Mouse (Mus musculus) heart, postnatal 14 days (tissue): ENCODE results near the gene Tmem52. TPM values are rescaled to one million over a fixed set of nuclear protein-coding genes. Genes with fewer than 3 reads are reported as not detected.
"Not testable (repeated sequence)": the region's sequence is repeated elsewhere in the genome, so short reads cannot be mapped to it uniquely, and the experiment has no call there.

Source experiments
- DNase-seq, 2 experiments: peaks; one replicate each; pipeline ENCODE4 v3.0.0; 2021 to 2022
- intact Hi-C: fragments of 180-260 bp; cut with DNase I; formaldehyde crosslinking; loops from one replicate; pipeline ENCODE4 v1.15.1; 2025
- long read RNA-seq, 2 experiments: library from polyadenylated mRNA; stranded (forward); transcript quantifications; one replicate each; pipeline ENCODE4 v2.0.0; 2021
- total RNA-seq, 2 experiments: library from RNA; stranded (reverse); gene quantifications; 2 replicates each; pipeline ENCODE4 v1.2.3; 2021

The Tmem52 gene
- 1 to 10 TPM; 3.6 to 6.9 TPM for total RNA-seq
- long read RNA-seq, experiment 1, partial matches to known transcripts = 0 of 5 reads
- long read RNA-seq, experiment 1, other reads (novel, unspliced or antisense) = 1 of 5 reads
- long read RNA-seq, experiment 2, partial matches to known transcripts = 0 of 2 reads
- long read RNA-seq, experiment 2, other reads (novel, unspliced or antisense) = 0 of 2 reads

DNA sequence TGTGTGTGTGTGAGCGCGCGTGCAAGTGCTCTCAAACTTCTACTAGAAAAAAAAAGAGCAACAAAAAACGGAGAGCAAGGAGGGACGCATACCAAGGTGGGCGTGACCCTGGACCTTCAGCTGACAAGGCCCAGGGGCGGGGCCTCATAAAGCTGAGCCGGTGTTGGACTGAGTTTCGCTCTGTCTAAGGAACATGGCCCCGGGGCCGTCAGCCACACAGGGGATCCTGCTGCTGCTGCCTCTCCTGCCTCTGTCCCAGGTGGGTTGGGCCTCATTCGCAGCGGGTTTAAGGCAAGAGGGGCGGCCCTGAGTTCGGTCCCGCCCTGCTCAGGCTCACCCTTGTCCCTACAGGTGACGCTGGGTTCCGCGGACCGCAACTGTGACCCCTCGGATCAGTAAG, at the start of gene Tmem52:
Gene Tmem52, plus strand, starts transcription at position 163 of the 400 bp plus-strand sequence.
- intact Hi-C loops = no loop called here
- DNase-seq = peak; percentile 49 to 51

GRCm38 (mm10) chr4:155420137-155420536, 48.8 kb upstream of the Tmem52 start:
- peak in 1 of 2 experiments; percentile 8 for DNase-seq
- intact Hi-C loops = no loop called here

GRCm38 (mm10) chr4:155421412-155422370, 47.2 kb upstream of the Tmem52 start:
- DNase-seq, intact Hi-C loops: not testable (repeated sequence)

- DNase-seq = no peak
- intact Hi-C loops = no loop called here
Measured at GRCm38 (mm10) chr4:155423988-155424387, 44.9 kb upstream of the Tmem52 start.

DNA sequence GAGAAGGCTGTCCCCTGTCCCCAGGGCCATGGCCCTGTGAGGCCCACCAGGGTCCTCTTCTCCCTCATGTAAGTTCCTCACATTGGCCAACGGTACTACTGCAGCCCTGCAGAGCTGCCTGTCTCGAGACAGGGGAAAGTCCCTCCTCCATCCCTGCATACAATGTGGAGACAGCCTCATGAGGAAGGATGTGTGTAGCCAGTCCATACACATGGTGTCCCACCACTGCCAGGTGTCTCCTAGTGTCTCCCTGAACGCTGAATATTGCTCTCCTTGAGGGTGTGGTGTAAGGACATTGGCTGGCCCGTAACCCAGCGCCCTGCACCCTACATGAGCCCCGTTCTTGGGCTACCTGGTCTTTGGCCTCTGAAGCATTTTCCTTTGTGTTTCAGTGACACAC, 42.6 kb upstream of the Tmem52 start:
- intact Hi-C loops = no loop called here
- DNase-seq = no peak

GRCm38 (mm10) chr4:155428442-155428841, 40.5 kb upstream of the Tmem52 start:
- intact Hi-C loops = no loop called here
- no peak for DNase-seq

DNA sequence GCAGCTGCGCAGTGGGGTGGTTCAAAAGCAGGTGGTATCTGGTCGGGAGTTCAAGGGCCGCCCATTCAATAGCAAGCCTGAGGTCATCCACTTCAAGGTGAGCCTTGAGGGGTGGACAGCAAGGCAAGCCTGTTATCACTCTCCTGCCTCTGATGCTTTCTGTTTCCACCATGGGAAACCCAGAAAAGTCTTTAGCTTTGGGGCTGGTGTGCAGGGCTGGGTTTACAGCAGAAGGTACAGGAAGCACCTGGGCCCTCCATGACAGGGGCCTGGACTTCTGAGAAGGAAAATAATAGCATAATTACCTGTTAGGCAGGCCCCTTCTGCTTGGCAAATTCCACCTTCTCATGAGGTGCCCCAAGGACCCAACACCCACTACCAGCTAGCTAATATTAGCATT, 39.7 kb upstream of the Tmem52 start:
- no peak for DNase-seq
- intact Hi-C loops = no loop called here

DNA sequence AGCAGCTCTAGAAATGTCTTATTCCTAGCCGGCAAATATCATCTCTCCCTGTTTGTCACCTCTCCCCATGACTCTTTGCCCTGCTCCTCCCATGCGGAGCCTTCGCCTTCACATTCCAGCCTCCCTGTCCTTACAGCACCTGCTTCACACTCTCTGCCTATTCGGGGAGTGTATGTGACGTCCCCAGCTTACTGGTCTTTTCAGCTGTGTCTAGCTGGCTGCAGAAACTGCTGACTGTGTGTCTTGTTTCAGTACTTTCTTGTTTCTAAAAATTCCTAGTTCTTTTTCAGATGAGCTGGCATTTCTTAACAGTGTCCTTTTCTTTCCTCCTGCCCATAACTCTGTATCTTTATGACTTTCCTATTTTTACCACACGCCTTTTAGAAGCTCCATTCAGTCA, 36.6 kb upstream of the Tmem52 start:
- intact Hi-C loops = no loop called here
- DNase-seq = no peak

DNA sequence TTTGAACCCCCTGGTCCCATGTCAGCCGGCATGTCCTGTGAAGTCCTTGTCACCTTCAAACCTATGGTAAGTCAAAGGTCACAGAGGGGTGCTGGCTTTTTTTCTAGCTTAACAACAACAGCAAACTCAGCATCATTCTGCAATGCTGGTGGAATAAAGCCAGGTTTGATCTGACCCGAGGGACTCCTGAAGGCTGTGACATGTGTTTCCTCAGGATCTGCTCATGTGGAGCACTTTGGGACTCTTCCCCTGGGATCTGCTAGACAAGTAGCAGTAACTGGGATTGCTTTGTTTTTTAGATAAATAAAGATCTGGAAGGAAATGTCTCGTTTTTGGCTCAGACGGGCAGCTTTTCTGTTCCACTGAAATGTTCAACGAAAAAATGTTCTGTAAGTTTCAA, 34.9 kb upstream of the Tmem52 start:
- intact Hi-C loops = no loop called here
- peak in 1 of 2 experiments; percentile 23 for DNase-seq

GRCm38 (mm10) chr4:155442808-155443207, 26.1 kb upstream of the Tmem52 start:
- DNase-seq = no peak
- intact Hi-C loops = no loop called here

DNA sequence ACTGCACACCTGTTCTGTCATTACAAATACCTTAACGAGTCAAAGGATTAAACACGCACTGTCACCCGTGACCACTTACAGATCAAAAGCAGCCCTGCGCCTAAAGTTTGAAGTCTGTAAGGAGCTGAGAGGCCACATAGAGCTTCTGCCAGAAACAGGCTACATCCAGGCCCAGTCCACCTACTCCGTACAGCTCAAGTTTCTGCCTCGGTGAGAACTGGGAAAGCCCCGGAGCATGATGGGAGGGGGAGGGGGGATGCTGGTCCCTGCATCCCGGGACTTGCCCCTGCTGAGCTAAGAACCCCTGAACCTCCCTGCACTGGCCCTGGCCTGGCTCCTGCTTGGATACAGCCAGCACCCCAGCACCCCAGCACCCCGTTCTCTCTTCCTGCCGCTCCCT, 17.3 kb upstream of the Tmem52 start:
- intact Hi-C loops = no loop called here
- DNase-seq = no peak

- no peak for DNase-seq
- intact Hi-C loops = no loop called here
Measured at GRCm38 (mm10) chr4:155458575-155458974, 10.3 kb upstream of the Tmem52 start.

GRCm38 (mm10) chr4:155463050-155463449, 5.9 kb upstream of the Tmem52 start:
- no peak for DNase-seq
- intact Hi-C loops = no loop called here

DNA sequence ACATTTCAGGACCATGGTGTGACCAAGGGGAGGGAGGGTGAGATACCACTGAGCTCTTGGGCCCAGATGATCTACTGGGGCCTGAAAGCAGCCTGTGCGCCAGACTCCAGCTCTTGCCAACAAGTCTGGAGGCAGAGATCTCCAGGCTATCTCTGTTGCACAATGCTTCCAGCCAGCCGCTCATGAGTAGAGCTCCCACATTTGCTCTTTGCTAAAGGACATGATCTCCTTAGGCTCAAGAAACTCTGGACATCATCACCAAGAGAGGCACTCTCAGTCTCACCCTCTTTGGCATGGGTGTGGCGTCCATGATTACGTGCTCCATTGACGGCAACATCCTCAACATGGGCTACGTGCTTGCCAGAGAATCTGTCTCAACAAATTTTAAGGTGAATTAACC, 5.3 kb upstream of the Tmem52 start:
- intact Hi-C loops = no loop called here
- no peak for DNase-seq

GRCm38 (mm10) chr4:155464061-155464460, 4.9 kb upstream of the Tmem52 start:
- intact Hi-C loops = no loop called here
- DNase-seq = no peak

- intact Hi-C loops = no loop called here
- DNase-seq = no peak
Measured at GRCm38 (mm10) chr4:155465607-155466006, 3.3 kb upstream of the Tmem52 start.

DNA sequence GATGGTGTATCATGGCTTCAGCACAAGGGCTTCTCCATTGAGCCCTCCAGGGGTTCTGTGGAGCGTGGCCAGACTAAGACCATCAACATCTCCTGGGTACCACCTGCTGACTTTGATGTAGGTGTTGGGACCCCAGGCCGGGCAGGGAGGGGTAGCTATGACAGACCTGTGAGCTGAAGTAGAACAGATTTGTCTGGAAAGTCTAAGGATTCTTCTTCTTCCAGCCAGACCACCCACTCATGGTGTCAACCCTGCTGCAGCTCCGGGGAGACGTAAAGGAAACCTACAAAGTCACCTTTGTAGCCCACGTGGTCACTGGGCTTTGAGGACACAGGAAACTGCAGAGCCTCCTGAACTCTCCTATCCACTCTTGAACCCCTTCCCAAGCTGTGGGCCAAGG, 2.8 kb upstream of the Tmem52 start:
- DNase-seq = no peak
- intact Hi-C loops = no loop called here

GRCm38 (mm10) chr4:155467237-155468010, 1.5 kb upstream of the Tmem52 start:
- intact Hi-C loops = no loop called here
- no peak for DNase-seq

DNA sequence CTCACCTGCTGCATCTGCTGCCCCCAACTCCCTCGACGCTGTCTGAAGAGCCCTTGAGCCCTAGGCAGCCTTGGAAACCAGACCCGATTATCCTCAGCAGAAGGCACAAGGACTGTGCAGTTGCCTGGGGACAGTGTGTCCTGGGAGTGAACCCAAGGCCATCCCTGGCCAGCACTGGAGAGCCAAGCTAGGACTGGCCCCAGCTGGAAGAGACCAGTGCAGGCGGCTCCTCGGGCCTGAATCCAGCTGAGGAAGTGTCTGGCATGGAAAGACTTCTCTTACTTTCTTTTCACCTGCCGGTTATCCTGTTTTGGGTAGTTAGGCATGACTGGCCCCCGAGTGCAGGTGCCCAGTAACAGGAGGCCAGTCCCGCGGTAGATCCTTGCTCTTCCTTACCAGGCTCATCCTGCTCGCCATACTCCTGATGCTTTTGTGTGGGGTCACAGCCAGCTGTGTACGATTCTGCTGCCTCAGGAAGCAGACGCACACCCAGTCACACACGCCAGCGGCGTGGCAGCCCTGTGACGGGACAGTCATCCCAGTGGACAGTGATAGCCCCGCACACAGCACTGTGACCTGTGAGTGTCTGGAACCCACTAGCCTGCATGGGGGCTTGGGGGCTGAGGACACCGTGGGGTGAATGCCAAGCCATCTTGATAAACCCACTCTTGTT, 812 bp downstream of the Tmem52 start:
- peak; percentile 70 to 71 for DNase-seq
- intact Hi-C loops = no loop called here

- intact Hi-C loops = no loop called here
- DNase-seq = no peak
Measured at GRCm38 (mm10) chr4:155470263-155470953, 1.5 kb downstream of the Tmem52 start.
